Mouse (Mus musculus) olfactory bulb, adult 2 months (tissue): ENCODE results near the gene Tigd3.

ENCODE experiments used
- CTCF ChIP-seq: fragments of 200-500 bp; IDR thresholded peaks from 2 replicates; pipeline ENCODE4 v1.5.1; 2012; ENCODE audit warnings: low read depth, mild to moderate bottlenecking, low read length, moderate library complexity; ENCODE audit not compliant: insufficient read depth
- POLR2A ChIP-seq: fragments of 200-500 bp; IDR thresholded peaks from 2 replicates; pipeline ENCODE4 v1.6.1; 2012; ENCODE audit warnings: mild to moderate bottlenecking, low read depth, low read length, moderate library complexity; ENCODE audit not compliant: insufficient read depth

DNA sequence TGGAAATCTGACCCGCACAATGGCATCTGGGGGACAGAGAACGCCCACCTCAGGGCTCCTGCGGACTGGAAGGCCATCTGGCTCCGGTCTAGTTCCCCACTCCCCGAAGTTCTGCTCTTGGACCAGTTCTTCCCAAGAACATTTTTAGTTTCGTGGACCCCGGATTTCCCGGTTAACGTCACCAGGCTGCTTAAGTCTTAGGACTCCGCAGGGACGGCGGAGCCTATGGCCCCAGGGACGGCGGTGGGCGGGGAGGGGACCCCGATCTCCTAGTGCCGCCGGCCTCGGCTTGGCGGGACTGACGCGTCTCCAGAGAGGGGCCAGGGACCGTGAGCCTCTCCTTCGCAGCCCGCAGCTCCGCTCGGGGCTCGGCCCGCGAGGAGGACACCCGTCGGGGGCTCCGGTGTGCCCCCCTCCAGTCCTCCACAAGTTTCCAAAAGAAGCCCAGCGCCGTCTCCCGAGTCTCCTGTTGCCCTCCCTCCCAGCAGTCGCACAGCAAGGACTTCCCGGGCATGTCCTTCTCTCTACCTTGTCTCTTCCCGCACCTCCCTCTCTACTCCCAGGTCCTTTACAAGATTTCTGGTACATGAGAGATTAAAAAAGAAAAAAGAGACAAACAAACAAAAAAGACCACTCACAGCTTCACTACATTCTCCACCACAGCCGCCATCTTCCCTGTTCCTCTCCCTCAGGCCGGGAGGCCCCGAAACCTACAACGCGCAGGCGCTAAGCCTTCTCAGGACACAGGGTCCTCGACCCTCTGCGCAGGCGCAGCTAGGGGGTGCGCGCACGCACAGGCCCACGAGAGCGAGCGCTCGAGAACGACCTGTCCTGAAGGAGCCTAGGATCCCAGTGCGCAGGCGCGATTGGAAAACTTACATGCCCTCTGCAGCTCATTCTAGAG lies 18.4 kb upstream of the Tigd3 start:
- TF ChIP-seq CTCF, result no peak
- TF ChIP-seq POLR2A, result peak; percentile 74
